Mouse (Mus musculus) cortical plate, adult 2 months (tissue): ENCODE measurements at regions not wholly inside any gene's neighbourhood (a gene's known extent, or its start where the extent isn't known, plus 50 kb on each side); places are given as distances from the start of the nearest gene placed in this dataset.

Experiments
- CTCF ChIP-seq: fragments of 200-500 bp; IDR thresholded peaks from 2 replicates; pipeline ENCODE4 v1.5.1; 2011; ENCODE audit warnings: mild to moderate bottlenecking, control low read depth, low read length; ENCODE audit not compliant: insufficient read depth; ENCODE audit errors: extremely low read depth
- POLR2A ChIP-seq: fragments of 200-500 bp; IDR thresholded peaks from 2 replicates; pipeline ENCODE4 v1.6.1; 2011; ENCODE audit warnings: mild to moderate bottlenecking, low read length, control low read depth; ENCODE audit not compliant: insufficient read depth; ENCODE audit errors: extremely low read depth

- no peak for TF ChIP-seq CTCF
- TF ChIP-seq POLR2A: no peak
These were observed 210.5 kb upstream of the Prok2 start for GRCm38 (mm10) chr6:99936716-99937115.
